Mouse (Mus musculus): ENCODE data around the gene Ifng. TPM values are rescaled to one million over a fixed set of nuclear protein-coding genes. Genes with fewer than 3 reads are reported as not detected.

Ifng gene
- polyA plus RNA-seq, 2 experiments, result not detected

GRCm38 (mm10) chr10:118477297-118477696 lies 36.5 kb downstream of the Ifng start:
- DNase-seq (ENCODE audit: low read depth in 3 of 3, low spot score in 3 of 3) (no peak), ATAC-seq (ENCODE audit: insufficient read depth) (no peak)
- Histone ChIP-seq H3K9me3 (ENCODE audit: control insufficient read depth, low read length) (no peaks in the 10 kb centered on the region), H3K4me3 (ENCODE audit: insufficient read depth in 1 of 2, low read depth in 2 of 2, low read length in 2 of 2) (no peak overlapping the region), H3K27me3 (ENCODE audit: control insufficient read depth, insufficient read depth, low read length) (no peaks in the 10 kb centered on the region), H3K4me2 (ENCODE audit: low read depth) (no peak overlapping the region), H3K36me3 (replicated peaks; ENCODE audit: control insufficient read depth, insufficient read depth, low read depth) (no peaks in the 10 kb centered on the region), H3K9ac (replicated peaks) (no peak overlapping the region), H3K4me1 (replicated peaks; ENCODE audit: control insufficient read depth in 2 of 2, insufficient read depth in 2 of 2, low read length in 1 of 2) (no peaks in the 10 kb centered on the region), H3K27ac (no peak overlapping the region)
- TF ChIP-seq CTCF (IDR thresholded peaks at IDR 0.05; ENCODE audit: low read depth) (no peak), EP300 (IDR thresholded peaks at IDR 0.05; ENCODE audit: low read depth) (no peak)
- 23% methylated on average over 2 of the region's 2 CpGs for WGBS (ENCODE audit: insufficient replicate concordance)

- DNase-seq (ENCODE audit: low read depth in 3 of 3, low spot score in 3 of 3) (no peak), ATAC-seq (ENCODE audit: insufficient read depth) (no peak)
- Histone ChIP-seq H3K9me3 (ENCODE audit: control insufficient read depth, low read length) (no peaks in the 10 kb centered on the region), H3K4me3 (ENCODE audit: insufficient read depth in 1 of 2, low read depth in 2 of 2, low read length in 2 of 2) (no peak overlapping the region), H3K4me2 (ENCODE audit: low read depth) (no peak overlapping the region), H3K9ac (replicated peaks) (no peak overlapping the region), H3K27me3 (ENCODE audit: control insufficient read depth, insufficient read depth, low read length) (no peaks in the 10 kb centered on the region), H3K27ac (no peak overlapping the region), H3K36me3 (replicated peaks; ENCODE audit: control insufficient read depth, insufficient read depth, low read depth) (no peaks in the 10 kb centered on the region), H3K4me1 (replicated peaks; ENCODE audit: control insufficient read depth in 2 of 2, insufficient read depth in 2 of 2, low read length in 1 of 2) (no peaks in the 10 kb centered on the region)
- TF ChIP-seq CTCF (IDR thresholded peaks at IDR 0.05; ENCODE audit: low read depth), result no peak
- TF ChIP-seq EP300 (IDR thresholded peaks at IDR 0.05; ENCODE audit: low read depth), result no peak
- WGBS (ENCODE audit: insufficient replicate concordance), result 55% methylated on average over 4 of the region's 4 CpGs
Measured at GRCm38 (mm10) chr10:118479244-118479643, 38.4 kb downstream of the Ifng start.

GRCm38 (mm10) chr10:118480118-118480517 lies 39.3 kb downstream of the Ifng start:
- Histone ChIP-seq H3K36me3 (replicated peaks; ENCODE audit: control insufficient read depth, insufficient read depth, low read depth) (no peaks in the 10 kb centered on the region), H3K4me3 (ENCODE audit: insufficient read depth in 1 of 2, low read depth in 2 of 2, low read length in 2 of 2) (no peak overlapping the region), H3K4me2 (ENCODE audit: low read depth) (no peak overlapping the region), H3K27ac (no peak overlapping the region), H3K4me1 (replicated peaks; ENCODE audit: control insufficient read depth in 2 of 2, insufficient read depth in 2 of 2, low read length in 1 of 2) (no peaks in the 10 kb centered on the region), H3K9ac (replicated peaks) (no peak overlapping the region), H3K27me3 (ENCODE audit: control insufficient read depth, insufficient read depth, low read length) (no peaks in the 10 kb centered on the region), H3K9me3 (ENCODE audit: control insufficient read depth, low read length) (no peaks in the 10 kb centered on the region)
- ATAC-seq (ENCODE audit: insufficient read depth) (no peak), DNase-seq (ENCODE audit: low read depth in 3 of 3, low spot score in 3 of 3) (no peak)
- TF ChIP-seq EP300 (IDR thresholded peaks at IDR 0.05; ENCODE audit: low read depth) (no peak), CTCF (IDR thresholded peaks at IDR 0.05; ENCODE audit: low read depth) (no peak)
- 76% methylated on average over 5 of the region's 5 CpGs for WGBS (ENCODE audit: insufficient replicate concordance)

GRCm38 (mm10) chr10:118480793-118481192 lies 39.9 kb downstream of the Ifng start:
- ATAC-seq (ENCODE audit: insufficient read depth), result no peak
- Histone ChIP-seq H3K4me1 (replicated peaks; ENCODE audit: control insufficient read depth in 2 of 2, insufficient read depth in 2 of 2, low read length in 1 of 2) (no peaks in the 10 kb centered on the region), H3K9me3 (ENCODE audit: control insufficient read depth, low read length) (no peaks in the 10 kb centered on the region), H3K27ac (no peak overlapping the region), H3K36me3 (replicated peaks; ENCODE audit: control insufficient read depth, insufficient read depth, low read depth) (no peaks in the 10 kb centered on the region), H3K9ac (replicated peaks) (no peak overlapping the region), H3K4me3 (ENCODE audit: insufficient read depth in 1 of 2, low read depth in 2 of 2, low read length in 2 of 2) (no peak overlapping the region), H3K4me2 (ENCODE audit: low read depth) (no peak overlapping the region), H3K27me3 (ENCODE audit: control insufficient read depth, insufficient read depth, low read length) (no peaks in the 10 kb centered on the region)
- no peak for DNase-seq (ENCODE audit: low read depth in 3 of 3, low spot score in 3 of 3)
- TF ChIP-seq EP300 (IDR thresholded peaks at IDR 0.05; ENCODE audit: low read depth), result no peak
- no peak for TF ChIP-seq CTCF (IDR thresholded peaks at IDR 0.05; ENCODE audit: low read depth)
- WGBS (ENCODE audit: insufficient replicate concordance), result 13% methylated on average over 7 of the region's 7 CpGs

- no peak overlapping the region for H3K9ac ChIP-seq (replicated peaks)
- H3K27me3 ChIP-seq (ENCODE audit: control insufficient read depth, insufficient read depth, low read length), result no peaks in the 10 kb centered on the region
- no peaks in the 10 kb centered on the region for H3K4me1 ChIP-seq (replicated peaks; ENCODE audit: control insufficient read depth in 2 of 2, insufficient read depth in 2 of 2, low read length in 1 of 2)
- no peak overlapping the region for H3K4me2 ChIP-seq (ENCODE audit: low read depth)
- no peak for TF ChIP-seq CTCF (IDR thresholded peaks at IDR 0.05; ENCODE audit: low read depth)
- no peak for TF ChIP-seq EP300 (IDR thresholded peaks at IDR 0.05; ENCODE audit: low read depth)
- 61% methylated on average over 1 of the region's 1 CpGs for WGBS (ENCODE audit: insufficient replicate concordance)
- no peaks in the 10 kb centered on the region for H3K36me3 ChIP-seq (replicated peaks; ENCODE audit: control insufficient read depth, insufficient read depth, low read depth)
- H3K4me3 ChIP-seq (ENCODE audit: insufficient read depth in 1 of 2, low read depth in 2 of 2, low read length in 2 of 2), result no peak overlapping the region
- ATAC-seq (ENCODE audit: insufficient read depth) (no peak), DNase-seq (ENCODE audit: low read depth in 3 of 3, low spot score in 3 of 3) (no peak)
- no peaks in the 10 kb centered on the region for H3K9me3 ChIP-seq (ENCODE audit: control insufficient read depth, low read length)
- no peak overlapping the region for H3K27ac ChIP-seq
Measured at GRCm38 (mm10) chr10:118494109-118494508, 53.3 kb downstream of the Ifng start.

Measured in liver, embryonic 14.5 days (tissue).